Mouse (Mus musculus): ENCODE data around the gene Smchd1. TPM values are rescaled to one million over a fixed set of nuclear protein-coding genes. Genes with fewer than 3 reads are reported as not detected.
"Not testable (repeated sequence)": the region's sequence is repeated elsewhere in the genome, so short reads cannot be mapped to it uniquely, and the experiment has no call there.

The Smchd1 gene
- polyA plus RNA-seq, 1 experiment from 2014 or later, result 41.5 TPM

- Histone ChIP-seq H3K4me2 (ENCODE audit: low read length) (no peak overlapping the region), H3K4me3 (ENCODE audit: low read depth, low read length) (no peak overlapping the region), H3K9me3 (replicated peaks; ENCODE audit: control insufficient read depth, low read length, poor library complexity, severe bottlenecking) (no peaks in the 10 kb centered on the region), H3K27ac (ENCODE audit: low read length) (no peak overlapping the region), H3K27me3 (ENCODE audit: control insufficient read depth, insufficient read depth, low read depth, low read length) (no peaks in the 10 kb centered on the region), H3K9ac (ENCODE audit: low read depth, low read length) (no peak overlapping the region), H3K36me3 (ENCODE audit: control insufficient read depth, insufficient read depth, low read length) (peaks cover 8% of the 10 kb centered on the region; the same call in 1 of the 2 replicates), H3K4me1 (ENCODE audit: control insufficient read depth, insufficient read depth, low read length) (no peaks in the 10 kb centered on the region)
- 92% methylated on average over 3 of the region's 3 CpGs for WGBS
- ATAC-seq, result no peak
Measured at GRCm38 (mm10) chr17:71460312-71460711, 14.8 kb downstream of the Smchd1 start.

GRCm38 (mm10) chr17:71459818-71460217 is 15.3 kb downstream of the Smchd1 start, which contains the start of gene Gm4707:
Gm4707 (minus strand) TSS chr17:71459918.
- Histone ChIP-seq H3K9me3 (replicated peaks; ENCODE audit: control insufficient read depth, low read length, poor library complexity, severe bottlenecking) (no peaks in the 10 kb centered on the region), H3K4me3 (ENCODE audit: low read depth, low read length) (no peak within 1 kb of the TSS), H3K4me2 (ENCODE audit: low read length) (no peak within 1 kb of the TSS), H3K4me1 (ENCODE audit: control insufficient read depth, insufficient read depth, low read length) (no peaks in the 10 kb centered on the region), H3K36me3 (ENCODE audit: control insufficient read depth, insufficient read depth, low read length) (peaks cover 8% of the 10 kb centered on the region; the same call in 1 of the 2 replicates), H3K27ac (ENCODE audit: low read length) (no peak within 1 kb of the TSS), H3K9ac (ENCODE audit: low read depth, low read length) (no peak within 1 kb of the TSS), H3K27me3 (ENCODE audit: control insufficient read depth, insufficient read depth, low read depth, low read length) (no peaks in the 10 kb centered on the region)
- ATAC-seq, result no peak
- WGBS, result 100% methylated on average over 2 of the region's 2 CpGs

GRCm38 (mm10) chr17:71457361-71457760 is 17.8 kb downstream of the Smchd1 start:
- H3K36me3 ChIP-seq (ENCODE audit: control insufficient read depth, insufficient read depth, low read length); H3K9me3 ChIP-seq (replicated peaks; ENCODE audit: control insufficient read depth, low read length, poor library complexity, severe bottlenecking); H3K9ac ChIP-seq (ENCODE audit: low read depth, low read length); H3K27ac ChIP-seq (ENCODE audit: low read length); H3K4me3 ChIP-seq (ENCODE audit: low read depth, low read length); H3K27me3 ChIP-seq (ENCODE audit: control insufficient read depth, insufficient read depth, low read depth, low read length); H3K4me1 ChIP-seq (ENCODE audit: control insufficient read depth, insufficient read depth, low read length); H3K4me2 ChIP-seq (ENCODE audit: low read length); ATAC-seq: not testable (repeated sequence)
- 96% methylated on average over 5 of the region's 6 CpGs for WGBS

GRCm38 (mm10) chr17:71445191-71445590 is 30.0 kb downstream of the Smchd1 start:
- Histone ChIP-seq H3K9ac (ENCODE audit: low read depth, low read length) (no peak overlapping the region), H3K4me3 (ENCODE audit: low read depth, low read length) (no peak overlapping the region), H3K27ac (ENCODE audit: low read length) (no peak overlapping the region), H3K9me3 (replicated peaks; ENCODE audit: control insufficient read depth, low read length, poor library complexity, severe bottlenecking) (no peaks in the 10 kb centered on the region), H3K27me3 (ENCODE audit: control insufficient read depth, insufficient read depth, low read depth, low read length) (no peaks in the 10 kb centered on the region), H3K4me2 (ENCODE audit: low read length) (no peak overlapping the region), H3K4me1 (ENCODE audit: control insufficient read depth, insufficient read depth, low read length) (no peaks in the 10 kb centered on the region), H3K36me3 (ENCODE audit: control insufficient read depth, insufficient read depth, low read length) (peaks cover 2% of the 10 kb centered on the region; the same call in 1 of the 2 replicates)
- 97% methylated on average over 6 of the region's 6 CpGs for WGBS
- no peak for ATAC-seq

- Histone ChIP-seq H3K27ac (ENCODE audit: low read length) (no peak overlapping the region), H3K36me3 (ENCODE audit: control insufficient read depth, insufficient read depth, low read length) (peaks cover 2% of the 10 kb centered on the region; the same call in 1 of the 2 replicates), H3K4me1 (ENCODE audit: control insufficient read depth, insufficient read depth, low read length) (no peaks in the 10 kb centered on the region), H3K27me3 (ENCODE audit: control insufficient read depth, insufficient read depth, low read depth, low read length) (no peaks in the 10 kb centered on the region), H3K4me2 (ENCODE audit: low read length) (no peak overlapping the region), H3K4me3 (ENCODE audit: low read depth, low read length) (no peak overlapping the region), H3K9me3 (replicated peaks; ENCODE audit: control insufficient read depth, low read length, poor library complexity, severe bottlenecking) (no peaks in the 10 kb centered on the region), H3K9ac (ENCODE audit: low read depth, low read length) (no peak overlapping the region)
- no peak for ATAC-seq
- WGBS, result 91% methylated on average over 2 of the region's 2 CpGs
Measured at GRCm38 (mm10) chr17:71444718-71445117, 30.4 kb downstream of the Smchd1 start.

GRCm38 (mm10) chr17:71444126-71444525 is 31.0 kb downstream of the Smchd1 start:
- Histone ChIP-seq H3K4me2 (ENCODE audit: low read length) (no peak overlapping the region), H3K36me3 (ENCODE audit: control insufficient read depth, insufficient read depth, low read length) (peaks cover 2% of the 10 kb centered on the region; the same call in 1 of the 2 replicates), H3K4me3 (ENCODE audit: low read depth, low read length) (no peak overlapping the region), H3K9me3 (replicated peaks; ENCODE audit: control insufficient read depth, low read length, poor library complexity, severe bottlenecking) (no peaks in the 10 kb centered on the region), H3K27ac (ENCODE audit: low read length) (no peak overlapping the region), H3K4me1 (ENCODE audit: control insufficient read depth, insufficient read depth, low read length) (no peaks in the 10 kb centered on the region), H3K27me3 (ENCODE audit: control insufficient read depth, insufficient read depth, low read depth, low read length) (no peaks in the 10 kb centered on the region), H3K9ac (ENCODE audit: low read depth, low read length) (no peak overlapping the region)
- 92% methylated on average over 3 of the region's 3 CpGs for WGBS
- no peak for ATAC-seq

GRCm38 (mm10) chr17:71443273-71443672 is 31.9 kb downstream of the Smchd1 start:
- H3K27ac ChIP-seq (ENCODE audit: low read length), result no peak overlapping the region
- no peak overlapping the region for H3K4me3 ChIP-seq (ENCODE audit: low read depth, low read length)
- ATAC-seq, result no peak
- H3K4me1 ChIP-seq (ENCODE audit: control insufficient read depth, insufficient read depth, low read length), result no peaks in the 10 kb centered on the region
- no peak overlapping the region for H3K9ac ChIP-seq (ENCODE audit: low read depth, low read length)
- H3K9me3 ChIP-seq (replicated peaks; ENCODE audit: control insufficient read depth, low read length, poor library complexity, severe bottlenecking), result no peaks in the 10 kb centered on the region
- WGBS, result 90% methylated on average over 6 of the region's 6 CpGs
- H3K4me2 ChIP-seq (ENCODE audit: low read length), result no peak overlapping the region
- peaks cover 2% of the 10 kb centered on the region; the same call in 1 of the 2 replicates for H3K36me3 ChIP-seq (ENCODE audit: control insufficient read depth, insufficient read depth, low read length)
- no peaks in the 10 kb centered on the region for H3K27me3 ChIP-seq (ENCODE audit: control insufficient read depth, insufficient read depth, low read depth, low read length)

GRCm38 (mm10) chr17:71422502-71422901 is 52.6 kb downstream of the Smchd1 start:
- H3K4me1 ChIP-seq (ENCODE audit: control insufficient read depth, insufficient read depth, low read length); H3K27ac ChIP-seq (ENCODE audit: low read length); H3K9me3 ChIP-seq (replicated peaks; ENCODE audit: control insufficient read depth, low read length, poor library complexity, severe bottlenecking); H3K27me3 ChIP-seq (ENCODE audit: control insufficient read depth, insufficient read depth, low read depth, low read length); H3K9ac ChIP-seq (ENCODE audit: low read depth, low read length); H3K4me2 ChIP-seq (ENCODE audit: low read length); H3K4me3 ChIP-seq (ENCODE audit: low read depth, low read length); ATAC-seq: not testable (repeated sequence)
- 99% methylated on average over 2 of the region's 2 CpGs for WGBS
- peaks cover 33% of the 10 kb centered on the region for H3K36me3 ChIP-seq (ENCODE audit: control insufficient read depth, insufficient read depth, low read length)

GRCm38 (mm10) chr17:71419448-71419847 is 55.7 kb downstream of the Smchd1 start:
- H3K9me3 ChIP-seq (replicated peaks; ENCODE audit: control insufficient read depth, low read length, poor library complexity, severe bottlenecking); H3K27me3 ChIP-seq (ENCODE audit: control insufficient read depth, insufficient read depth, low read depth, low read length); H3K27ac ChIP-seq (ENCODE audit: low read length); H3K4me3 ChIP-seq (ENCODE audit: low read depth, low read length); H3K4me1 ChIP-seq (ENCODE audit: control insufficient read depth, insufficient read depth, low read length); ATAC-seq; H3K4me2 ChIP-seq (ENCODE audit: low read length); H3K9ac ChIP-seq (ENCODE audit: low read depth, low read length): not testable (repeated sequence)
- peaks cover 27% of the 10 kb centered on the region for H3K36me3 ChIP-seq (ENCODE audit: control insufficient read depth, insufficient read depth, low read length)
- WGBS, result 89% methylated on average over 5 of the region's 5 CpGs

Measured in midbrain, embryonic 16.5 days (tissue).